Mouse (Mus musculus) erythroblast, embryonic 14.5 days (primary cell): ENCODE data around the gene Kctd17.

Experiments used
- GATA1 ChIP-seq: IDR thresholded peaks from 2 replicates; pipeline ENCODE4 v1.6.1; 2012; ENCODE audit warnings: low read length, inconsistent platforms, mixed read lengths
- TAL1 ChIP-seq: IDR thresholded peaks from 3 replicates; pipeline ENCODE4 v1.6.1; 2012; ENCODE audit warnings: low read length, inconsistent platforms, mixed read lengths

GRCm38 (mm10) chr15:78467570-78467969 lies 39.2 kb downstream of the Kctd17 start:
- TF ChIP-seq GATA1 = no peak
- no peak for TF ChIP-seq TAL1
